Mouse (Mus musculus) cerebellum, adult 11 months (tissue): Measurements from ENCODE around the gene Zcchc13.
A peak's percentile ranks its signal among the peaks of the same experiment; 100 is the strongest.

Experiments used
- DNase-seq: peaks from one replicate; pipeline ENCODE4 v3.0.0; 2022

Zcchc13 gene

DNA sequence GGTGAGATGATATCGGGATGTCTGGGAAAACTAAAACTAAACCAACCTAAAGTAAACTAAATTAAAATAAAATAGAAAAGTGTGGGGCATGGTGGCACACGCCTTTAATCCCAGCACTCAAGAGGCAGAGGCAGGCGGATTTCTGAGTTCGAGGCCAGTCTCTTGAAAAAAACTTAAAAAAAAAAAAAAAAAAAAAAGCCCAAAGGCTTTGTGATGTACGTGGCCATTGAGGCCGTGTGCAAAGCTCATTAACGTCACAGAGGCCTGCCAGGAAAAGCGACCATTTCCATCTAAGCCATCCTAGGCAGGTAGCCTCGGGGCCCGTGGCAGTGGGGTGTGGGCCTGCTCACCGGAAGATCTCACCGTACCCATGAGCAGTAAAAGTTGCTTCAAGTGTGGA, at the start of gene Zcchc13:
Zcchc13 (plus strand) TSS at position 284 of the 400 bp plus-strand sequence.
- no peak for DNase-seq

DNA sequence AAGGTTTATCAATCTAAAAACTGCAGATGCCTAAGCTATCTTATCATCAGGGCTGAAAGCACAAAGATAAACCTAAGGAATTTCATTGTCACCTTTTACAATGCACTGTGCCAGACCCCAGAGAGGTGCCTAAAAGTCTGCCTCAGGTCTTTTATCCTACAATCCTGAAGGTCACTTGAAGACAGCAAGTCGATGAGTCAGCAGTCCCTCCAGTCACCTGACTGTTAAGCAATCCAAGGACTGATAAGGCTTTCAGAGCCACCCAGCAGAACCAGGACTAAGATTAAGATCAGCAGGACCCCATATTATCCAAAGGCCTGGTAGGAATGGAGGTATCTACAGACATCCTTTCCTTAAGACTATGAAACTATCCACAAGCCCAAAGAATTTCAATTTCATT, 46.1 kb upstream of the Zcchc13 start:
- no peak for DNase-seq

GRCm38 (mm10) chrX:103592056-103592455, 38.3 kb upstream of the Zcchc13 start:
- DNase-seq, result no peak

DNA sequence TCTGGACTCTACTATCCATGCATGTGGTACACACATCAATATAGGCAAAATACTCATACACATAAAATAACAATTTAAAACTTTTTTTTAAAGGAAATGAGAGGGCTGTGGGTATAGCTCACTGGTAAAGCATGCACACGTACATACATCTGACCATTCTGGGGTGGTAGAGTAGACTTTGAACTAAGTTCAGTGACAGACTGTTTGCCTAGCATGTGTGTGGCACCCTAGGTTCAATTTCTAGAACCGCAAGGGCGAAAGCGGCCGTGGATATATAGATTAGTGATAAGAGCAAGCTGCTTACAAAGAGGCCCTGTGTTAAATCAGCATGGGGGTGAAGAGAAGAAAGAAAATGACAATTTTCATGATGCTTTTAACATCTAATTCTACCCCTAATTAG, 27.8 kb upstream of the Zcchc13 start:
- DNase-seq, result no peak

GRCm38 (mm10) chrX:103604211-103604610, 26.2 kb upstream of the Zcchc13 start:
- no peak for DNase-seq

- no peak for DNase-seq
Observed at GRCm38 (mm10) chrX:103605473-103605872, 24.9 kb upstream of the Zcchc13 start.

GRCm38 (mm10) chrX:103610401-103610800, 20.0 kb upstream of the Zcchc13 start:
- DNase-seq, result no peak

- no peak for DNase-seq
Observed at GRCm38 (mm10) chrX:103611462-103611861, 18.9 kb upstream of the Zcchc13 start.

DNA sequence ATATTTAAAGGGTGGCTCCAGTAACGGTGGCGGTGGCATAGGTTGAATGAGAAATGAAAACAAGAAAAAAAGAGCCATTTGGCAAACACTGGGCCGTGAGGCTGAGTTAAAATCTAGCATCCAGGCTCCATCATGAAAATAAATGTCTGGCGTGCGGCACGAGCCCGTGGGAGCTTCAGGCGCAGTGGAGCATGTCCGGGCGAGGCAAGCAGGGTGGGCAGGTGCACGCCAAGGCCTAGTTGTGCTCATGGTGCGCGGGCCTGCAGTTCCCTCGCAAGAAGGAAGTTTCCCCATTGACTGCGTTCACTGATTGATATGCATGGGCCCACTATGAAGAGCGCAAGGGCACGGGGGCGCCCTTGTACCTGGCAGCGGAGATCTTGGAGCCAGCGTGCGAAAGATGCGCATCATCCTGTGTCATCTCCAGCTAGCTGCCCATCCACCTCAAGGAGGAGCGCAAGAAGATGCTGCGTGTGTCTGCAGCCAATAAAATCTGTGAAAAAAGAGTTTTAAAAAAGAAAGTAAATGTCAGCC, 15.6 kb upstream of the Zcchc13 start:
- peak; percentile 21 for DNase-seq

DNA sequence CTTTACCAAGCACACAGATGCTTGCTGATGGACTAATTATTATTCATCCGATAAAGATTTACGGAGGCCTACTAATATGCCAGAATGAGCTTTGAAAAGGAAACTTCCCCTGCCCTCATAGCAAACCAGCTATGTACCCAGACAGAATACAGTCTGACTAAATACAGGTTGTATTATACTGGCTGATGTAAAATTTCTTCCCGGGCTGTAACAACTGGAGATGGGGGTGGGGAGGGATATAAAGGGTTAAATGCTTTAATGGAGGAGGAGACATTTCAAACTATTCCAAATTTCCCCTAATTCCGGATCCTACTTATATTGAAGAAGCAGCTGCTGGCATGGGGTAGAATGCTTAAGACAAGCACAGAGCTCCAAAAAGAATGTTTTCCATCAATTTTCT, 14.9 kb upstream of the Zcchc13 start:
- DNase-seq, result no peak

- DNase-seq, result peak; percentile 50
Observed at GRCm38 (mm10) chrX:103616162-103616535, 14.2 kb upstream of the Zcchc13 start.

DNA sequence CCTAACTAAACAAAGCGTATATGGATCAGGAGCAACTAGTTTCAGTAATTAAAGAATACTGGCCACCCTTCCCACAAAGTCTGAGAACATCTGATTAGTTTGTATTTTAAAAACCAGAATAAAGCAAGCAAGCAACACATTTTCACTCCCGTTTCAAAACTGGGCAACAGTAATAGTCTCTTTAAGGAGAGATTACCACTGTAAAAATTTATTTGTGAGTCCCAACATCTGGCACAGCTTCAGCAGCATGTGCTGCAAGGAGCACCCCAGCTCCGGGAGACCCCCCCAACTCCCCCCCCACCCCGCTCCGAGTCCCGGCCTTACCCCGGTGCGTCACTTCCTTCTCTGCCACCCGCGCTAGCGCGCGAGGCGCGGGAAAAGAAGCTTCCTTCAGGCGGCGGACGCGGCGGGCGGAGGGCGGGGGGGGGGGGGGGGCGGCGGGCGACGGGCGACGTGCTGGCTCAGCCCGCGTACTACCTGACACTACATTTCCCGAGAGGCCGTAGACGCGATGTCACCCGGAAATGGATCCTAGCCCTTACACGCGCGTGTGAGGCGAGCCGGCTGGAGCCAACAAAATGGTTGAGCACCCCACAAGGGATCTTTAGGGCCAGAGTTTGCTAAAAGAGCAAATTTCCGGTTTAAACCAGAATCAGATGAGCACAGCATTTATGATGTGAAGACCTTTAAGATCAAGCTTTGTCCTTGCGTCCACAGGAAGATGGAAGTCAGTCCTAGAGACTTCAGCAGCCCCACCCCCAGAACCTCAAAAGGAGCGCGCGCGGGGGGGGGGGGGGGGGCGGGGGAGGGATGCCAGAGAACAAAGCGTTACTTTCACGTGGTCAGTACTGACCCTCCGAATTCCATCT, 13.6 kb upstream of the Zcchc13 start:
- peak; percentile 86 for DNase-seq

- no peak for DNase-seq
Observed at GRCm38 (mm10) chrX:103617405-103618095, 12.8 kb upstream of the Zcchc13 start.

- DNase-seq, result no peak
Observed at GRCm38 (mm10) chrX:103621799-103622198, 8.6 kb upstream of the Zcchc13 start.

DNA sequence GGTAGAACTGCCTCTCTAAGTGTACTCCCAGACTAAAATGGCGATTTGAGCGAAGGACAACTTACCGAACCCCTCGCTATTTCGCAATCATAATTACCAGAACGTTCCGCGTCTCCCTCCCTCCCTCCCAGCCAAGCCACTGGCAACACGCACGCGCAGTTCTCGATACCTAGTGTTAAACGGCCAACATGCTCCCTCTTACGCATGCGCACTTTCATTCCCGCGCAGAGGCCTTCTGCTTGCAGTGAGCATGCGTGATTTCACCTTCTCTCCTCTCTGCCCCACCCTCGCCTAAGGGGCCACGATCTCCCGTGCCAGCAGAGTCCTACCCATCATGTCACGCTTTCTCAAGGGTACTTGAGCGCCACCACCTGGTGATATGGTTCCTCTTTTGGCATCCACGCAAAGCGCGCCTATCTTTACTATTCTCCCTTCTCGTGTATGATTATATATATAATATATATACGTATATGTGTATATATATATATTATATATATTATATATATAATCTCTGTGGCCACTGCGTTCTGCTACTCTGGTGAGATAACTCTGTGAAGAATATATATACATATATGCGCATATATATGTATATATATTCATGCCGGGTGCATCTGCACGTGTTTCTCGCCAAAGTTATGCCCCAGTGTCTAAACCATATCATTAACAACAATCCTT, 8.0 kb upstream of the Zcchc13 start:
- DNase-seq, result peak; percentile 98

DNA sequence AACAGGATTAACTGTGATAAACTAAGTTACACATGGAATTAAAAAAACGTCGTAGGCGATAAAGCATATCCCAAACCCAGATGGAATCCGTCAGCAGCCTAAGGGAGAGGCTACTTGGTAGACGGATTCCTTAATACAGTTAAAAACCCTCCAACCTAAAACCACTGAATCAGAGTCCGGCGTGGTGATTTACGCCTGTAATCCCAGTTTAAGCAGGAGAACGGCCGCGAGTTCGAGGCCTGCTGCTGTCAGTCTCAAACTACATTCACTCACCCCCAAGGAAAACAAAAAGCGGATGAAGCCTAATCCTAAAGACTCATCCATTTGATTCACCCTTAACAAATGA, 7.5 kb upstream of the Zcchc13 start:
- peak; percentile 35 for DNase-seq

DNA sequence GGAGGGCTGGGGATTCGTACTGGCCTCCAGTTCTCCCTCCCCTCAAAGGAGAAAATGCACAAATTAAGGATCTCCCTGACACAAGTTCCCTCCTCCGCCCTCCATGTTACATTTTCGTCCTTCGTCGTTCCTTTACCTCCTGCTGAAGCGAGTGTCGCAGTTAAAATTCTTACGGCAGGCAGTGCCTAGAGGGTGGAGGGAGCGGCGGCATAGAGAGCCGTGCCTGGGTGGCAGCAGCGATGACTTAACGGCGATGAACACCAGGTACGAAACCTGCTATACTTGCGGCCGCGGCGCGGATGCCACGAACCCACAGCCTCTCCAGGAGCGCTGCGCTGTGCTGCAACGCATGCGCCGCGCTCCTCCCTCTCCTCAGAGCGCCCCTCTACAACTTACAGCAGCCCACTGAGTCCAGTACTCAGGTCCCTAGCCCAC, 7.0 kb upstream of the Zcchc13 start:
- DNase-seq, result peak; percentile 59

DNA sequence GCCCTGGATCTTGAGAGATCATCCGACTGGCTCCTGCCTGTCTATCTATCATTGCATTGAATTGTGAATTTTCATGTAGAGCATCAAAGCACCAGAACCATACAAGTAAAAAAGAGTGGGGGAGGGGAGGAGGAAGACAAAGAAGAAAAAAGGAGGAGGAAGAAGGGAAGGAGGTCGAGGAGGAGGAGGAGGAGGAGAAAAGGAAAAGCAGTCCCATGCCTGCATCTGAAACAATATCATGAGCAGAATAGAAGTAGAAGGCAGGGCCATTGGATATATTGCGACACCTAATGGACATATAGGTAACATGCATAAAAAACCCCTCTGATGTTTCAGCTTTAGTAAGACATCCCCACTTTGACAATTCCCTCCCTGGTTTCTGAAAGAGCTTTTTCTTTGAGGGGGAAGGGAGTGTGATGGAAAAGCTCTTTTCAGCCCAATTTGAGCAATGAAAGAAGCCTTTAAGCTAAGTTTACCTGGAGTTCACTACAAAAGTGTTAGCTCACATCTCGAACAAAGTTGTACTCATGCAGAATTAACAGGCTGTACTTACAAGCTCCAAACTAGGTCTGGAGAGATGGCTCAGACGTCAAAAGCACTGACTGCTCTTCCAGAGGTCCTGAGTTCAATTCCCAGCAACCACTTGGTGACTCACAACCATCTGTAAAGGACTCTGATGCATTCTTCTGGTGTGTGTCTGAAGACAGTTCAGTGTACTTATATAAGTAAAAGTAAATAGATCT, 5.8 kb upstream of the Zcchc13 start:
- DNase-seq, result peak; percentile 12

DNA sequence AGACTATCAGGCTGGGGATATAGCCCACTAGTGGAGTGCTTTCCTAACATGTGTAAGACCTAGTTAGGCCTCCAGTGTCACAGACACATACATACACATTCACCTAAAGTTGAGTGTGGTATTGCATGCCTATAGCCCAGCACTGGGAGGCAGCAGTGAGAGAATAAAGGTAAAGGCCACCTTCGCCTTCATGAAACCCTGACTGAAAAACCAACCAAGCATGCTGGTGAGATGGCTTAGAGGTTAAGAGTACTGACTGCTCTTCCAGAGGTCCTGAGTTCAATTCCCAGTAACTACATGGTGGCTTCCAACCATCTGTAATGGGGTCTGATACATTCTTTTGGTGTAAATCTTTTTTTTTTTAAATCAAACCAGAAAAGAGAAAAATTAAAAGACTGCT, 1.5 kb upstream of the Zcchc13 start:
- DNase-seq, result no peak

DNA sequence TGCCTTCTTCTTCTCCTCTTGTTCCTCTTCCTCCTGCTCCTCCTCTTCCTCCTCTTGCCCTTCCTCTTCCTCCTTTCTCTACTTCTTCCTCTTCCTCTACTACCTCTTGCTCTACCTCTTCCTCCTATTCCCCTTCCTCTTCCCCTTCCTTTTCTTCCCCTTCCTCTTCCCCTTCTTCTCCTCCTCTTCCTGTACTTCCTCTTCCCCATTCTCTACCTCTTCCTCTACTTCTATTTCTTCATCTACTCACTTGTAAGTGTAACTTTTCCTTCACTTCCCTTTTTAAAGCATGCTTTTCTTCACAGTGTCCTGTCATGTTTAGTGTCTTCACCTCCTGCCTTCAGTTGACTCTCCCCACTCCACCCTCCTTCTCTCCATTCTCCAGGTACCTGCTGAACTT, 3.5 kb downstream of the Zcchc13 start:
- no peak for DNase-seq

- no peak for DNase-seq
Observed at GRCm38 (mm10) chrX:103636021-103636420, 5.6 kb downstream of the Zcchc13 start.

GRCm38 (mm10) chrX:103638566-103638965, 8.2 kb downstream of the Zcchc13 start:
- no peak for DNase-seq

- DNase-seq, result no peak
Observed at GRCm38 (mm10) chrX:103644301-103644700, 13.9 kb downstream of the Zcchc13 start.
